Mouse (Mus musculus) stomach, embryonic 16.5 days (tissue): ENCODE measurements around the gene Pygm. TPM values are rescaled to one million over a fixed set of nuclear protein-coding genes. Genes with fewer than 3 reads are reported as not detected.

Source experiments
- ATAC-seq: fragments of 200-750 bp; cut with Nextera tagmentation; 2 replicates; pipeline ENCODE4 v1.8.0; 2017; ENCODE audit warnings: moderate number of reproducible peaks, moderate TSS enrichment; ENCODE audit not compliant: insufficient read depth, low FRiP score
- H3K27ac ChIP-seq: fragments of 300-500 bp; sonication (generic); 2 replicates; pipeline ENCODE4 v1.5.1; 2014; ENCODE audit warnings: low read length
- H3K27me3 ChIP-seq: fragments of 300-500 bp; sonication (generic); 2 replicates; pipeline ENCODE4 v1.6.1; 2014; ENCODE audit warnings: low read length, control low read depth, mixed read lengths; ENCODE audit not compliant: control insufficient read depth, insufficient read depth
- H3K36me3 ChIP-seq: fragments of 300-500 bp; sonication (generic); 2 replicates; pipeline ENCODE4 v1.6.1; 2014; ENCODE audit warnings: low read length; ENCODE audit not compliant: control insufficient read depth, insufficient read depth
- H3K4me1 ChIP-seq: fragments of 300-500 bp; sonication (generic); 2 replicates; pipeline ENCODE4 v1.6.1; 2014; ENCODE audit warnings: low read length, control low read depth, mixed read lengths; ENCODE audit not compliant: control insufficient read depth, insufficient read depth
- H3K4me2 ChIP-seq: fragments of 300-500 bp; sonication (generic); 2 replicates; pipeline ENCODE4 v1.6.1; 2014; ENCODE audit warnings: low read depth, low read length, mixed read lengths
- H3K4me3 ChIP-seq: fragments of 300-500 bp; sonication (generic); replicated peaks from 2 replicates; pipeline ENCODE4 v1.5.1; 2014; ENCODE audit warnings: mild to moderate bottlenecking, low read length
- H3K9ac ChIP-seq: fragments of 300-500 bp; sonication (generic); 2 replicates; pipeline ENCODE4 v1.6.1; 2014; ENCODE audit warnings: low read length
- H3K9me3 ChIP-seq: fragments of 300-500 bp; sonication (generic); replicated peaks from 2 replicates; pipeline ENCODE4 v1.6.1; 2016; ENCODE audit warnings: low read length, control low read depth; ENCODE audit not compliant: control insufficient read depth
- WGBS: fragments of 180-500 bp; shearing (Covaris S2); extraction: QIAGEN DNeasy Blood & Tissue Kit; methylation state at CpG from one replicate; pipeline ENCODE4 v1.1.7; 2014; 5-methylcytosine and 5-hydroxymethylcytosine counted together
- polyA plus RNA-seq: library from polyadenylated mRNA; unstranded; fragments of >200 nt; fragmentation: Nextera tagmentation; extraction: Ambion mirVana; gene quantifications from 2 replicates; pipeline ENCODE4 v1.2.1, GENCODE M21; 2015

Gene Pygm
- polyA plus RNA-seq, 1 experiment from 2014 or later: 55.0 TPM

DNA sequence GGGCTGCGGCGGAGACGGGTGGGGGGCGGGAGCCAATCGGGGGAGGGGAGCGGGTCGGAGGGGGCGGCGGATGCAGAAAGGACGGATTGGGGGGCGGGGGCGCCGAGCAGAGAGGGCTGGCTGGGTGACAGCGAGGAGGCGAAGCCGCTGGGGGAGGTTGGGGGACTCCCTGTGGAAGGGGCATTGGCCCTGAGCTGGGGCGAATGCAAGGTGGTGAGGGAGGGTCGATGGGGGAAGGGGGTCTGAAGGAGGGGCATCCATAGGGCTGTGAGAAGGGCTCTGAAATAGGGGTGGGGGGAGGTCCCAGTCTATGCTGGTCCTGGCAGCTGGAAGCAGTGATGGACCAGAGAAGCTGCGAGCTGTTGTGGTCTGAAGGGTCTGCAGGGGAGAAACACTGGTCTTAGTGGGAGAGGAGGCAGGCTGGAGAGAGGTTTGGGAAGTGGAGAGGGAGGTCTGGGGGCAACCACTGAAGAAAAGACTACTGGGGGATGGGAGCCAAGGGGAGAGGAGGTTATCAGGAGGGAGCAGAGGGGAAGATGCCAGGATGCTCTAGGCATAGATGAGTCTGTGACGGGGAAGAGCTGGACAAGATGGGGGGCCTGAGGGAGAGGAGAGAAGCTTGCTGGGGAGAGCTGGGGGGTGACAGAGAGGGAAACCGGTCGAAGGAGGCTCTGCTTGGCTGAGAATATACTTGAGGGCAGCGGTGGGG lies 34.9 kb downstream of the Pygm start:
- WGBS: 12% methylated on average over 19 of the region's 23 CpGs
- Histone ChIP-seq H3K4me1 (peaks cover 7% of the 10 kb centered on the region; the same call in 1 of the 2 replicates), H3K4me3 (peak overlapping the region; percentile 55), H3K9me3 (no peaks in the 10 kb centered on the region), H3K36me3 (no peaks in the 10 kb centered on the region), H3K4me2 (peak overlapping the region; percentile 98; the same call in 1 of the 2 replicates), H3K9ac (no peak overlapping the region), H3K27ac (no peak overlapping the region), H3K27me3 (peaks cover 32% of the 10 kb centered on the region)
- no peak for ATAC-seq

DNA sequence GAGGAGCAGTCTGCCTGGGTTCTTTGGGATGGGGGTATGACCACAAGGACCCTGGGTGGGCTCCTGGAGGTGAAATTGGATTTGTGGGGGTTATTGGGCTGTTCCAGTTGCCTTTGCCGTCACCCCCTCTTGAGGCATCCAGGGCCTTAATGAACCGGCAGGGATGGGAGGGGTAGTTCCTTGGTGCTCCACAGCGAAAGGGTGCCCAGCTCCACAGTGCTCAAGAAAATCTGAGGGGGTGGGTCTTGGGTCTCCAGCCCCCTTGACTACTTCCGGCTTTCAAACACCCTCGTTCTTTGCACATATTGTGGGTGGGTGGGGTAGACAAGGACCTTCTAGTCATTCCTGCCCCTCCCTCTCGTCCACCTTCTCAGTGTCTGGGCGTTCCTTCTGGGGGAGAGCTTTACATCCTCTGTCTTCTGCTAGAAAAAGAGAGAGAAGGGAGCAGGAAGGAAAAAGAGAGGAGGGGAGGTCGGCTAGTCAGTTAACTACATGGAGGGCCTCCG lies 35.7 kb downstream of the Pygm start:
- no peaks in the 10 kb centered on the region for H3K9me3 ChIP-seq
- no peak overlapping the region for H3K4me3 ChIP-seq
- ATAC-seq: no peak
- 50% methylated on average over 9 of the region's 9 CpGs for WGBS
- peaks cover 34% of the 10 kb centered on the region for H3K27me3 ChIP-seq
- no peaks in the 10 kb centered on the region for H3K36me3 ChIP-seq
- H3K9ac ChIP-seq: no peak overlapping the region
- no peak overlapping the region for H3K27ac ChIP-seq
- H3K4me1 ChIP-seq: peaks cover 7% of the 10 kb centered on the region; the same call in 1 of the 2 replicates
- no peak overlapping the region for H3K4me2 ChIP-seq

DNA sequence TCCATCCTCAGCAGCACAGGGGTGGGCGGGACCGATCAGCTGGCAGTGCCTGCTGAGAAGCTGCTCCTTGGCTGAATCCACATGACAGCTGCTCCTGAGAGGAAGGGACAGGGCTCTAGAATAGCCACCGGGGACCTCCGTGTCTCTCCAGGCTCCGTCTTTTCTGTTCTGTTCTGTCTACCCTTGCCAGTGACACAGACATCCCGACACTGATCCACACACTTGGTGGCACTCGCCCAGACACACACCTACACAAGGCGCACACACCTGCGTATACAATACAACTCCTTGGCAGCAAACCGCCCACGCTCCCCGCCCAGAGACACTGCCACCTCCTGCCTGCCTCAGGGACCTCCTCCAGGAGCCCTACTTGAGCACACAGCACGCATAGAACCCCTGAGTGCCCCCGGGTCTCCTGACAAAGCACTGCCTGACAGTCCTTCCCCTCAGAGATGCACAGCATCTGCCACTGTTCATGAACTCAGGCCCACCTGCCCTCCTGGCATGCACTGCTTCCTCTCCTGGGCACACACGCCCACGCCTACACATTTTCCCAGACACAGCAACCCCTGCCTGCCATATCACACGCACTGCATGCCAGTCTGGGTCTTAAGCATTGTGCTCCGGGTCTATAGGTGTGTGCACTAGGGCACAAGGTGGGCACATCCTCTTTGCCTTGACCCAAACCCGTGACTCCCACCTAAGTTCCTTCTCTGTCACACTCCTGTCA lies 36.4 kb downstream of the Pygm start:
- Histone ChIP-seq H3K27me3 (peaks cover 39% of the 10 kb centered on the region), H3K9me3 (no peaks in the 10 kb centered on the region), H3K36me3 (no peaks in the 10 kb centered on the region), H3K4me1 (peaks cover 7% of the 10 kb centered on the region; the same call in 1 of the 2 replicates), H3K27ac (no peak overlapping the region), H3K4me3 (no peak overlapping the region), H3K4me2 (no peak overlapping the region), H3K9ac (no peak overlapping the region)
- WGBS: 50% methylated on average over 19 of the region's 19 CpGs
- ATAC-seq: no peak

DNA sequence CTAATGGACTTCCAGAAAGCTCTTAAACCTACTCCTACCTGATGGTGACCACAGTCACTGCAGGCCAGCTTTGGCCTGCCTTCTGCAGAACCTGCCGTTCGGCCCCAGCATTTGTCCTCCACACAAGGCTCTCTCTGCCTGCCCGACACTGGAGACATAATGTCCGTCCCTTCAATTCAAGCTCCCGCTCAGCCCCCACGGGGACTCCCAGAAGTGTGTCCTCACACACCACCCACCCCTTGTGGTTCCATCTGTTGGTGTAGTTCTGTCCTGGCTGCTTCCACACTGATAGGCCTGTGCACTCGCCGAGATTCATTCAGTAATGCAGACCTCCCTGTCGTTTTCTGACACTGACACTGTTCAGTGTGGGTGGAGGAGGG lies 37.0 kb downstream of the Pygm start:
- Histone ChIP-seq H3K27ac (no peak overlapping the region), H3K9ac (no peak overlapping the region), H3K27me3 (peaks cover 45% of the 10 kb centered on the region), H3K4me2 (no peak overlapping the region), H3K4me1 (peaks cover 7% of the 10 kb centered on the region; the same call in 1 of the 2 replicates), H3K9me3 (no peaks in the 10 kb centered on the region), H3K4me3 (no peak overlapping the region), H3K36me3 (no peaks in the 10 kb centered on the region)
- ATAC-seq: no peak
- 72% methylated on average over 9 of the region's 9 CpGs for WGBS

GRCm38 (mm10) chr19:6422014-6422413 lies 37.8 kb downstream of the Pygm start:
- 72% methylated on average over 7 of the region's 7 CpGs for WGBS
- Histone ChIP-seq H3K4me2 (no peak overlapping the region), H3K27me3 (peaks cover 53% of the 10 kb centered on the region), H3K36me3 (no peaks in the 10 kb centered on the region), H3K4me1 (0 out of 2 replicates have a peak, but pooled peaks cover under 1% of the 10 kb centered on the region), H3K9me3 (no peaks in the 10 kb centered on the region), H3K4me3 (no peak overlapping the region), H3K27ac (no peak overlapping the region), H3K9ac (no peak overlapping the region)
- ATAC-seq: no peak

- Histone ChIP-seq H3K9me3 (no peaks in the 10 kb centered on the region), H3K4me3 (no peak overlapping the region), H3K27ac (no peak overlapping the region), H3K4me2 (no peak overlapping the region), H3K9ac (no peak overlapping the region), H3K27me3 (peaks cover 65% of the 10 kb centered on the region), H3K36me3 (no peaks in the 10 kb centered on the region), H3K4me1 (peaks cover 2% of the 10 kb centered on the region; the same call in 1 of the 2 replicates)
- ATAC-seq: no peak
- WGBS: 82% methylated on average over 16 of the region's 16 CpGs
Measured at GRCm38 (mm10) chr19:6423241-6423640, 39.0 kb downstream of the Pygm start.

GRCm38 (mm10) chr19:6424137-6424881 lies 40.1 kb downstream of the Pygm start:
- Histone ChIP-seq H3K9me3 (no peaks in the 10 kb centered on the region), H3K27ac (no peak overlapping the region), H3K27me3 (peaks cover 68% of the 10 kb centered on the region), H3K4me3 (no peak overlapping the region), H3K36me3 (no peaks in the 10 kb centered on the region), H3K9ac (no peak overlapping the region), H3K4me2 (no peak overlapping the region), H3K4me1 (peaks cover 9% of the 10 kb centered on the region)
- no peak for ATAC-seq
- 64% methylated on average over 8 of the region's 8 CpGs for WGBS

GRCm38 (mm10) chr19:6425595-6425994 lies 41.4 kb downstream of the Pygm start:
- Histone ChIP-seq H3K4me1 (peaks cover 9% of the 10 kb centered on the region), H3K4me3 (no peak overlapping the region), H3K9ac (no peak overlapping the region), H3K27me3 (peaks cover 68% of the 10 kb centered on the region), H3K4me2 (no peak overlapping the region), H3K9me3 (no peaks in the 10 kb centered on the region), H3K27ac (no peak overlapping the region), H3K36me3 (no peaks in the 10 kb centered on the region)
- 56% methylated on average over 5 of the region's 5 CpGs for WGBS
- ATAC-seq: no peak
